Mouse (Mus musculus) urinary bladder, postnatal 4 days (tissue): Measurements from ENCODE around the gene Actr1a.

Source experiments
- DNase-seq, 2 experiments: peaks; one replicate each; pipeline ENCODE4 v3.0.0; 2021 to 2022; ENCODE audit warnings: low spot score in 2 of 2

Gene Actr1a

DNA sequence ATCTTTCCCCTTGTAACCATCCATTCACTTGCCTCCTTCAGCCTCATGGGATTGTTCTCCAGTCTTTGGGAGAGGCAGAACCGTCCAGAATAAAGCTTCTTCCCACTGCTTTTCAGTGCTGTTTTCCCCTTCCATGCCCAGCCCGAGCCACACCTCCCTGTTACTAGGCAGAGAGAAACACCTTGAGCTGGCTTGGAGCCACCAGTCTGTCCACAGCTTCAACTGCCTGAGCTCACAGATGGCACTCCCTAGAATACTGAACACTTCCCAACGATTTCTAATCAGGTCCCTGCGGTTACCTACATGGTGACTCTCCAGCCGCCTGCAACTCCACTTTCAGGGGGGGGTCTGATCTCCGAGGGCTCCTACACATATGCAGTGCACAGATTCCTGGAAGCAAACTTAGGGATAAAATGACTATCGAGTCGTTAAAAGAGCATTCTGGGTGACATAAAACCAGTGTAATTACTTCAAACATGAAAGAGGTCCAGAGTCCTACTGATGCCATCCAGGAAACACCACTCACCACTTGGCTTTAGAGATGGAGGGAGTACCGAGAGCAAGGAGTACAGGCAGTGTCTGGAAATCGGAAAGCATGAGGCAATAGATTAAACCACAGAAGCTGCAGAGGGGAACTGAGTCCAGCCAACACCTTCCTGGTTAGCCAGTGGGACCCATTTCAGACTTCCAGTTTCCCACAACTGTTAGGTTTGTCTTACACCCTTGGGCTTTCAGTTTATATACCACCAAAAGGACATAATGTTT, 45.2 kb downstream of the Actr1a start, which contains the start of gene 2310034G01Rik:
Gene 2310034G01Rik, minus strand, starts transcription at position 135 of the 765 bp plus-strand sequence.
- no peak for DNase-seq

DNA sequence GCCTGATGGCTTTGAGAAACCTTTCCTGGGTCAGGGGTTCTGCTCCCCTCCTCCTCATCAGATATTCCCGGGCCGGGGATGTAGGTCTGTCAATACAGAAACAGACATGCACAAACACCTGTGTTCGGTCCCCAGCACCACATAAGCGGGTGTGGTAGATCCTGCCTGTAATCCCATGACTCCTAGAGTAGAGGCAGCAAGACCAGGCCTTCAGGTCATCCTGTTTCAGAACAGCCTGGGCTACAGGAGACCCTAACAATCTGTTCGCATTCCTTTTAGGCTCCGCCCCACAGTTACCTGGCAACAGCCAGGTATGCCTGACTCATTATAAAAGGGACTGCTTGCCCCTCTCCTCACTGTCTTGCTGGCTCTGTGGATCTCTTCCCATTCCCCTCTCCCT, 46.0 kb downstream of the Actr1a start:
- no peak for DNase-seq

DNA sequence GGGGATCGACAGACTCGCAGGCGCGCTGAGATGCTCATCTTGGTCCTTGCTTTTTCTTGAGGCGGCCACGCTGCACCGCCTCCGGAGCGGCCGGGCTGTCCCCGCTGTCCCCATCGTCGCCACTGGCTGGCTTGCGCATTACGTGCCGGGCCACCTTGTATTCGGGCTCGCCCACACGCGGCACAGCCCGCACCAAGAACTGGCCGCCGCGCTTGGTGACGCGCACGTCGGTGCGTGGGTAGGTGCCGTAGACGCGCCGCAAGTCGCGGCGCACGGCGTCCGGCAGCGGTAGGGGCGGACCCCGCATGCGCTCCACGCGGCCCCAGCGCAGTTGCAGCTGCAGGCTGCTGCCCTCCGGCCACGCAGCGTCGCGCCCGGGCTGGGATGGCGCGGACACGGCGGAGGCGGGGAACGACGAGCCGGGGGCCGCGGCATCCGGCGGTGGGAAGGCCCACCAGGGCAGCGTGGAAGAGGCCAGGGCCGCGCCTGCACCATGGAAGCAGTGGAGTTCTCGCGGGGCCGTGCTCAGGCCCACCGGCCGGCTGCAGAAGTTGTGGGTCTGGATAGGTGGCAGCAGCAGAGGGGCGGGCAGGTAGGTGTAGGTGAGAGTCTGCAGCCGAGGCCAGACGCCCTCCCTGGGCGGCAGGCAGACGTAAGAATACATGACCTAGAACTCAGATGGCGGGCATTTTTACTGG, 46.6 kb downstream of the Actr1a start:
- DNase-seq: peak in 1 of 2 experiments; percentile 78

DNA sequence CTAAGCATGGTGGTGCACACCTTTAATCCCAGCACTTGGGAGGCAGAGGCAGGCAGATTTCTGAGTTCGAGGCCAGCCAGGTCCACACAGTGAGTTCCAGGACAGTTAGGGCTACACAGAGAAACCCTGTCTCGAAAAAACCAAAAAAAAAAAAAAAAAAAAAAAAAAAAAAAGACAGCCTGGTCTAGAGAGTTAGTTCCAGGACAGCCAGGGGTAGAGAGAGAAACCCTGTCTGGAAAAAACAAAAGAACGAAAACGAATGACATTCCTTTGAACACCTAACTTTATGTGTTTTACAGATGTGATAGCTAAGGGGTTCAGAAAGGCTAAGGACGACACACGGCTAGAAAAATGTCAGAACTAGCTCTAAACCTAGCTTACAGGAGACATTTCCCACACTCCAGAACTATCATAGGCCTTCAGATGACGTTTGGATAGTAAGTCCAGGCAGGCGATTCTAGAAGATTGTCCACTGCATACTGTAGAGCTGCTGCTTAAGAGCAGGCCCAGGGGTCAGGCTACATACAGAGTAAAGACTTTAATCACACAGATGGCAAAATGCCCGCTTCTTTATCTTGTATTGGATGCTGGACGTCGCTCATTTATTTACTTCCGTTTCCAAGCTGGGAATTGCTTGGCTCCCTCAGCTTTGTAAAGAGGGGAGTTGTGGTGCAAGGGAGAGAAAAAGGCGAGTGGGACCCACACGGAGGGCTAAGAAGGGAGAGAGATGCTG, 47.4 kb downstream of the Actr1a start:
- DNase-seq: no peak

DNA sequence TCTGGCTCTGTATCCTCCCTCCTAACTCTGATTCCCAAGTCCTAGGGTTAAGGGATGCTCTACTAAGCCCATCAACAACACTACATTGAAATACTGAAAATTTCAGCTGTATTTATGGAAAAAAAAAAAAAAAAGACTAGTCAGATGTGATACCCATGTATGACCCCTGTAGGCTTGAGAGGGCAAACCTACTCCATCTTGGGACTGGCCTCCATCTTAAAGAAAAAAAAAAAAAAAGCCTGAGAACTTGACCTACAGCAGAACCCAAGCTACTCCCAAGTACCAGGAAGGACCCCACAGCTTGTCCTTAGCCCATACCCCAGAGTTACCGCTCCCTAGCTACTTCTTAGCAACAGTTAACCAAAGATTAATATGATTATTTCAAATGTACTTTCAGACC, 48.4 kb downstream of the Actr1a start:
- DNase-seq: no peak

DNA sequence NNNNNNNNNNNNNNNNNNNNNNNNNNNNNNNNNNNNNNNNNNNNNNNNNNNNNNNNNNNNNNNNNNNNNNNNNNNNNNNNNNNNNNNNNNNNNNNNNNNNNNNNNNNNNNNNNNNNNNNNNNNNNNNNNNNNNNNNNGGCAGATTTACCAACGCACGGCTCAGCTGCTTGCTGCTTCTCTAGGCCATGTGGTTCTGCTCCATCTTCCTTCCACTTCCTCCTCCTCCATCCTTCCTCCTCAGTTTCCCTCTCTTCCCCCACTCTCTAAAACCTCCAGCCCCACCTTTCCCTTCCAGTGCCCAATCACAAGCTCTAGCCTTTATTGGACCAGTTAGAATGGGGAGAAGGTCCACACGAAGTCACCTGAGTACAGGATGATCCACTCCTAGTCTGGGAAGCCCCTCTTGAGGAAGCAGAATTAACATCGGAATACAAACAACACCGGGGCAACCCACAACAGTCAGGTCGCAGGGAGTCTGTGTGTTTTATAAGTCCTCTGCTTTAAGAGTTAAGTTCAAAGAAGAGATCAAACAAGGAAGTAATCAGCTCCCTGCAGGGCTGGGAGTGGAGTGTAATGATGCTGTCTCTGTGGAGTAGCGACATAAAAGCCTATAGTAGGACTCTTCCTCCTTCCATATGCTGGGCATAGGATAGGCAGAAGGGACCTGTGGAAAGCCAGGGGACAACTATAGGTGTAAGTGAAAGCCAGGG, 50.7 kb downstream of the Actr1a start:
- no peak for DNase-seq

DNA sequence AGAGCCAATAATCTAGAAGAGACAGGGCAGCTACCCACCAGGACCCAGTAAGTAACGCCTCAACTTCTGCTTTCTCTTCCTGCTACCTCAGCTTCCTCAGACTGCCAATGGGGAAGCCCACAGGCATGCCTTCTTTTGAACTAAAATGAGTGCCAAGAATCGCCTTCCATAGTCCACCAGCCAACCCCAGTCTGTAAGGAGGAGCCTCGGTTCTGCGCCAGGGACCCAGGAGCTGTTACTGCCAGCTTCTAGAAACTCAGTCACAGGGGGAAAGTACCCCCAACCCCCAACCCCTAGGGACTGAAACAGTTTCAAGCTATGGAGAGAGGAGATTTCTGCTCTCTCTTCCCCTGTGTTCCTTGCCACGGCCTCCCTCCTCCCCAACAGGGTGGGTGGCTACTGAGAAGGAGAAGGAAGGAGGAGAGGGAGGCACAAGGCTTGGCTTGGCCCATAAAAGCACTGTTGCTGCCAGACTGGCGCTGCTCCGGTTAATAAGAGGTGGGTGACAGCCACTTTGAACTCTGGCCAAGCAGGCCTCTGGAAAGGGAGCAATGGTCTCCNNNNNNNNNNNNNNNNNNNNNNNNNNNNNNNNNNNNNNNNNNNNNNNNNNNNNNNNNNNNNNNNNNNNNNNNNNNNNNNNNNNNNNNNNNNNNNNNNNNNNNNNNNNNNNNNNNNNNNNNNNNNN, 56.1 kb downstream of the Actr1a start:
- DNase-seq: no peak

DNA sequence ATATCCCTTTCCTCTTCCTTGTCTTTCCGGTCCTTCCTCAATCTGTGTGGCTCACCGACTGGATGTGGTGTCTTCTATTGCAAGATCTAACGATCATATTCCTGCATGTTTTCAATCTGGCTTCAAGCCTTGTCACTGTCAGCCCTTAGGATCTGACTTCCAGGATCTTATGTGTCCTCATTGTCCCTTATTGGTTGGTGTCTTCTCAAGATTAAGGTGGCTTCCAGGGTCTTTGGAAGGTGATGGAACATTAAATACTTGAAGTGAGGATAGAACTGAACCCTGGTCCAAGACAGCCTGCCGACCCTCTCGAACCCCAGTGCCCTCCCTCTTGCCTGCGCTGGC, 56.6 kb downstream of the Actr1a start:
- DNase-seq: no peak

DNA sequence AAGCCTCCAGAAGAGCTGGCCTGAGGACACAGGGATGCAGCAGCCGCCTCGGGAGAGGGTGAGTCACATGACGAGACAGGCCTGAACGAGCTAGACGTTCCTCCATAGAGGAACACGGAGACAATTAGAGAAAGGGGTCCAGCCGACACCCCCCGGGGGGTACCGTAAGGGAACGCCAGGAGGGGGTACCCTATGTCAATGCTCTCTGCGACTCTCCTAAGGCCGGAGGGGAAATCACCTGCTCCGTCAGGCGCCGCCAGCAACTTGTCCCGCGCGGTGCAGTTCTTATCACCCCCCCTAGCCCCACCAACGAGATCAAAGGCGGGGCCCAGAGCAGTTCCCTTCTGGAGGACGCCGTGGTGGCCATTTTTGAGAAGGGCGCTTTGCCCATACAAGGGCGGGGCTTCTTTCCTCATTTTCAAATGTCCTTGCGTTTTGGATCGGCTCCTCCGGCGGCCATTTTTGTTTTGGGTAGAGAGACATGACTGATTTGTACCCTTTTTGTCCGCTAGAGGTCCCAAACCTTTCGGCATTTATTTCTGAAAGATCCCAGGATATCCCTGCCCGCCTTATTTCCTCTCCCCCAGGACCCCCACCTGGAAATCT, 57.1 kb downstream of the Actr1a start, which contains the start of gene Cuedc2:
Gene Cuedc2, minus strand, starts transcription at position 372 of the 606 bp plus-strand sequence.
- DNase-seq: peak; percentile 93 to 96

DNA sequence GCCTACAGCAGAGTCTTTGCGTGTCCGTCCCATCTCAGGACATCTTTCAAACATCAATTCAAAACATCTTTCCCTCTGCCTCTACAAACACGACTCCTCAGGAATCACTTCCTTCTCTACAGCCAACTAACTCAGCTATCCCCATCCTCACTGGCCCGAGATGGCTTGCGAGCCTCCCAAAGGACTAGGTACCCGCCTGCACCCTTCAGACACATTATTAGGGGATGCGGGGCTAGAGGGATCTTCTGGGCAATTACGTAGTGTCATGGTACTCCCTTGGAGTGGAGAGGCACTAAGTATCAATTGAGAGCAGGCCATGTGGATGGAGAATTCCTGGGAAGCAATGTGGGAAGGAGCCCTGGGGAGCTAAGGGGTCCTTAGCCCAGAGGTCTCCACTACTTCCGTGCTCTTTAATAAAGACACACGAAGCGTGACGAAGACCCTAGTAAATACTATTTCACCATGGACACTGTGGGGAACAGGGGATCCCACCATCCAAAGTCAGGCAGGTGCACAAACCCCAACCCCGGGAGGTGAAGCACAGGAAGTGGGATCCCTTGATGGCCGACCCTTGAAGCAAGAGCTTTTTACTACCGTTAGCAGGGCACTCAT, 57.7 kb downstream of the Actr1a start:
- DNase-seq: no peak

DNA sequence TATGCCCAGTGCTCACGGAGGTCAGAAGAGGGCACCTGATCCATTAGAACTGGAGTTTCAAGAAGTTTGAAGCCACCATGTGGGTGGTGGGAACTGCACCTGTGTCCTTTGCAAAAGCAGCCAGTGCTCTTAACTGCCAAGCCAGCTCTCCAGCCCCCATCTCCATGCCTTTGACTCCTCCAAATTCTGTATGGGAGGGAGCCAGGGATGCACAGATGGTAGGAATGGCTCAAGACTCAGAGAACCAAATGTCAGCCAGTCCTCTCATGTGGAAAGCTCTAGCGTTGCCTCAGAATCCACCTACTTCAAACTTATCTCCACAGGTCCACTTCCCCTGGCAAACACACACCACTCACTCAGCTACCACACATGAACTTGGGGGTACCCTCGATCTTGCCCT, 61.6 kb downstream of the Actr1a start:
- no peak for DNase-seq

DNA sequence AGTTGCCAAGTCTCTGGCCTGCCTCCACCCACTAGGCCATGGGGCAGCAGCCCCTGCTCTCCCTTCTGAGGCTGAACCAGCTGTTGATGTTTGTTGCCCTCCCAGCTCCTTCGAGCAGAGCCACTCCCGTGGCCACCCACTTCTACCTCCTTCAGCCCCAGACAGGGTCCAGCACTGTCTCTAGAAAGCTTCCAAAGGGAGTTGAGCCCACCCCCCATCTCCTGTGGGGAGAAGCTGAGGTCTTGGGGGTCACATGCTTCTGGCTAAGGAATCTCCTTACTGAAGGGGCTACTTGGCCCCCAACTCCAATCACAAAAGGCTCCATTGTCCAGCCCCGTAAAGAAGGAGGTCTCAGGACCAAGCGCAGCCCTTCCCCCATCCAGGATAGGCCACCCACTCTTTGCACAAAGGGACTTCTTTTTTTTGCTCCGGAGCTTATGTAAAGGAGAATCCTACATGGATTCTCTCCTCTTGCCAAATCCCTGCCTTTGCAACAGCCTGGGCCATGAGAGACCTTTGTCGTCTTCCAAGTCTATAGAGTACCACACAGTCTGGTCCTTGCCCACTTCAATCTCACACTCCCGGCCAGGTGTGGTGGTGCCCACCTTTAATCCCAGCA, 62.7 kb downstream of the Actr1a start:
- DNase-seq: no peak

DNA sequence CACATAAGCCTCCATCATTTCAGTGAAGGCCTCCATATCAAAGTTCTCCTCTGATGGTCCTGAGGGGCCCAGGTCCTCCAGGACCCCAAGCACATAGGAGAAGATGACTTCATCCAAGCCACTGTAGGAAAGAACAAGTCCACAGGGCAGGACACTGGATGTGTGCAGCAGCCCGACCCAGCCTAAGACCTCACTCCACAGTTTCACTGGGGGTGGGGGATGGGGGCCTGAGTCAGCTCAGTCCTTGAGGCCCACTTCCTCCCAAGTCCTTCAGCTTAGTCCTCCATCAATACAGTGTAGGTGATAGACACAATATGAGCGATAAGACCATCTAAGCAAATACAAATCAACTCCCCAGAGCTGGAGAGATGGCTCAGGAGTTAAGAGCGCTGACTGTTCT, 63.6 kb downstream of the Actr1a start:
- no peak for DNase-seq

DNA sequence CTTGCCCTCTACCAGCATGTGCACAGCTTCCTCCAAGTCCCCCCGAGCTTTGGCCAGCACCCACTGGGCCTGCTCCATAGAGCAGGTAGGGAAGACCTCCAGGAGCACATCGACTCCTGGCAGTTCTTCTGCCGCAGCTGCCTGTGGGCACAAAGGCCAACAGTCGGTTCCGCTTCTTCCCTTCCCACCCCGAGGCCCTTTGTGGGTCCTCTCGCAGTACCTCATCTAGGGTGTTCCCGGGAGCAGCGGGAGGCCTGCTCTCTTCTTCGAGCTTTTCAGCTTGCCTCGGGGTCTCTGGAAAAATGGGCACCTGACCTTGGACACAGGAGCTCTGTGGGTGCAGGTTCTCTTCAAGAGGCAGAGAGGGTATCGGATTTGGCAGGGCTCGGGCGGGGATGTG, 64.2 kb downstream of the Actr1a start:
- DNase-seq: no peak

DNA sequence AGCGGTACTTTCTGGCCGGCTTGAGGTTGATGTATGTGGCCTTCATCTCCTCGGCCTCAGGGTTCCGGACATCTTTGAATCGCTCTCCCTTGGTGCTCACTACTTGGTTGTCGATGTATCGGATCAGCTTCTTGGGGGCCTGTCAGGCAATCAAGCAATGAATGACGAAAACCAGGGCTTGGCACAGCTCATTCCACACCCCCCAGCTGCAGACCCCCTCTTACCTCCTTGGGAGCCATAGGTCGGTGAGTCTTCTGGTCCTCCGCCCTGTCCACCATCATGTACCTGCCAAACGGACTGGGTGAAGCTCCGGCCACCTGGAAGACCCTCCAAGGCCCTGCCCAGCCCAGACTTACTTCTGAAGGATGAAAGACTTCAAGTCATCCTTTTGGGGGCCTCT, 64.9 kb downstream of the Actr1a start:
- DNase-seq: no peak

DNA sequence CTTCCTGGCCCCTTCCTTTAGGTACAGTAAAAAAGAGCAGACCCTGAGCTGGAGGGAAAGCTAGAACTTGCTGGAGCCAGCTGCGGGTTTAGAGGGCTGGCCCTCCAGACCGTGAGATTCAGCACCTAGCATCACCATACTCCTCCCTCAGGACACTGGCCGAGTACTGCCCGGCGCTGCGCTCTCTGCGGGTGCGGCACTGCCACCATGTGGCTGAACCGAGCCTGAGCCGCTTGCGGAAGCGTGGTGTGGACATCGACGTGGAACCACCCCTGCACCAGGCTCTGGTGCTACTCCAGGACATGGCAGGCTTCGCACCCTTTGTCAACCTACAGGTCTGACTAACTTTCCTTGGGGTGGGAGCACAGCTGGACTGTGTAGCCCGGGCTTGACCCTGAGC, 65.6 kb downstream of the Actr1a start:
- peak; percentile 79 to 86 for DNase-seq

DNA sequence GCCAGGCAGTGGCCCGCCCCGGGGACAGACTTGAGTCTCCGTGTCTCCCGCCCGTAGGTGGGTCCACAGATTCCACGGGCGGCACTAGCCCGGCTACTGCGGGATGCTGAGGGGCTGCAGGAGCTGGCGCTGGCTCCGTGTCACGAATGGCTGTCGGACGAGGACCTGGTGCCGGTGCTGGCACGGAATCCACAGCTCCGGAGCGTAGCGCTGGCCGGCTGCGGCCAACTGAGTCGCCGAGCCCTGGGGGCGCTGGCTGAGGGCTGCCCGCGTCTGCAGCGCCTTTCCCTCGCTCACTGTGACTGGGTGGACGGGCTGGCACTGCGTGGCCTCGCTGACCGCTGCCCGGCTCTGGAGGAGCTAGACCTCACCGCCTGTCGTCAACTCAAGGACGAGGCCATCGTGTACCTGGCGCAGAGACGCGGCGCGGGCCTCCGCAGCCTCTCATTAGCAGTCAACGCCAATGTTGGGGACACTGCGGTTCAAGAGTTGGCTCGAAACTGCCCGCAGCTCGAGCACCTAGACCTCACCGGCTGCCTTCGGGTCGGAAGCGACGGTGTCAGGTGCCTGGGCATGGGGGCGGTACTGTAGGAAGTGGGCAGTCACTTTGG, 66.4 kb downstream of the Actr1a start:
- no peak for DNase-seq

DNA sequence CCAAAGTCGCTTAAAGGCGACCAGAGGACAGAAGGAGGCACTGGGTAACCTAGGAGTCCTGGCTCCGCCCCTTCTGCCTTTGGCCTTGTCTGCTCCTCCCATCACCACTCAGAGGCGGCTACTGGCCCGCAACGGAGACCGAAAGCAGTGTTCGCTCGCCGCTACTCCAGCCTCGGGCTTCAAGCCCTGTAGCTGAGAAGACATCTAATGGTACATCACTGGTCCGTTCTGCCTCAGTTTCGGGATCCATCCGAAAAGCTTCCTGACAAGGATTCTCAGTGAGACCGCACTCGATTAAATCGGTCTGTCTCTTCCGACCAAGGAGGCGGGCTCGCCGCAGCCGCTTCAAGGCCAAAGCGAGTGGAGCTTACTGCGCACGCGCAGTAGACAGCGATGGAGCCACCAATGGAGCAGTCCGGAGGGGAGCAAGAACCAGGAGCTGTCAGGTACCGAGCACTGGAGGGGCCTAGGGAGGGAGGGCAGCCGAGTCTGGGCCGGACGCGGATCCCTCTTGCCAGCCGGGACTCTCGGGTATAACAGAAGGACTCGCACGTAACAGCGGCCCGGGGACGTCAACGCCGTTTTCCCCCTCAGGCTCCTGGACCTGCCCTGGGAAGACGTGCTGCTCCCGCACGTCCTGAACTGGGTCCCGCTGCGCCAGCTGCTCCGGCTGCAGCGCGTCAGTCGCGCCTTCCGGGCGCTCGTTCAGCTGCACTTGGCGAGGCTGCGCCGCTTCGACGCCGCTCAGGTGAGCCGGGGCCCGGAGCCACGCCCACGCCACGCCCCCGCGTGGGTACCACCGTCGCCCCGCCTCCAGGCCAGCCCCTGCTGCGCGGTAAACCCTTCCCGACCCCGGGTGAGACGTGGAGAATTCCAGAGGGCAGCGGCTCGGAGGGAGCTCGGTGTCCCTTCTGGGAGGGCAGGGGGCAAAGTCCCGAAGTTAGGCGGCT, 67.2 kb downstream of the Actr1a start, which contains the start of gene Fbxl15:
Gene Fbxl15, plus strand, starts transcription at position 104 of the 950 bp plus-strand sequence.
- peak; percentile 93 to 94 for DNase-seq
